Mouse (Mus musculus): ENCODE results near the gene Ipo9.

Ipo9 gene

DNA sequence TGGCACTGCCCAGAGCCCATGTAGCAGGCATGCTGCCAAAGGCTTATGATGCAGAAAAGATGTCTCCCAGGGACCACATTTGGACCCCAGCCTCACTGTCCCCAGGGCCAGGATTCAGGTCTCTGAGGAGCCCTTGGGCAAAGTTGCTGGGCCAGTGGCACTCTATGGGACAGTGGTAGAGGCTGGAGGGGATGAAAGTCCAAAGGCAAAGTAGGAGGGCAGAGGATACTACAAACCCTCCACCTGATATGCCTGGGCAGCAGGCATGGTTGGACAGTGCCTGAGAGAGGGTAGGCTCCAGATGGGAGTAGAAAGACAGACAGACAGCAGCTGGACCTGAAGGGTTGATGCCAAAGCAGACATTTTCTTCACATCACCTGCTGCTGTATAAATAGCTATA, 63.9 kb downstream of the Ipo9 start:
- DNase-seq: no peak

DNA sequence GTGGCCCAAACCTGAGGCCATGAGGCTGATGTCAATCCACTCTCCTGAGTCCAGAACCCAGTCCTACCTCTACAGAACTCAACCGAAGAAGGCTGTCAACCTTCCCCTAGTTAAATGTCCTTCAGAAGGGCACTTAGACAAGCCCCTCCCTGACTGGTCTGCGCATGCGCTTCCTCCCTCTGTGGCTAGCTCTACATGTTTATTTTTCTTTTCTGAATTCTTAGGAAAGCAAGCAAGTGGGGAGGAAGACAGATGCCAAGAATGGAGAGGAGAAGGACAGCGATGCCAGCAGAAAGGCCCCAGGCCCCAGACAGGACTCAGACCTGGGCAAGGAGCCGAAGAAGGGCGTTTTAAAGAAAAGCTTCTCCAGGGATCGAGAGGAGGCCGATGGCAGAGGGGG, 66.9 kb downstream of the Ipo9 start:
- no peak for DNase-seq

DNA sequence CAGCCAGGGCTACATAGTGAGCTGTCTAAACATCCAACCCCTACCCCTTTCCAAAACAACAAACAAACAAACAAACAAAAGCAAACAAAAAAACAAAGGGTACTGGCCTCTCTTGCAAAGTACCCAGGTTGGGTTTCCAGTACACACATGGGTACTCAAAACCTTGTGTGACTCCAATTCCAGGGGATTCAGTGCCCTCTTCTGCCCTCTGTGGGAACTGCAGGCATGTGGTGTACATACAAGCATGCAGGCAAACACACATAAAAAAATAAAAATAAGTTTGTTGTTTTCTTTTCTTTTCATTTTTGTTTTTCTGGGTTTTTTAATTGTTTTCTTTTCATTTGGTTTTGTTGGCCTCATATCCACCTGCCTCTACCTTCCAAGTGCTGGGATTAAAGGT, 68.2 kb downstream of the Ipo9 start:
- no peak for DNase-seq

DNA sequence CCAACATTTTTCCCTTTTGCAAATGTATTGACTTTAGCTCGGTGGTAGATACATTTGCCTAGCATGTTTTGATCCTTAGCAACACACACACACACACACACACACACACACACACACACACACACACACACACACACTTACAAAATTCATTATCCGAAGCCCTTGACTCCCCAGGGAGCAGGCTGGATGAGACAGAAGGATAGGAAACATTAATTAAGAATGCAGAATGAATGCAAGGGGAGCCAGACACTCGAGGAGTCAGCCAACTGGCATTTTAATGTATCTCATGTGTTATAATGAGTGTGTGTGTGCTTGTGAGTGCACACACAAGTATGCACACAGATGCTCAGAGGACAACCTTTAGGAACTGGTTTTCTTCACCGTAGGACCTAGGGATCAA, 68.8 kb downstream of the Ipo9 start:
- DNase-seq: no peak

DNA sequence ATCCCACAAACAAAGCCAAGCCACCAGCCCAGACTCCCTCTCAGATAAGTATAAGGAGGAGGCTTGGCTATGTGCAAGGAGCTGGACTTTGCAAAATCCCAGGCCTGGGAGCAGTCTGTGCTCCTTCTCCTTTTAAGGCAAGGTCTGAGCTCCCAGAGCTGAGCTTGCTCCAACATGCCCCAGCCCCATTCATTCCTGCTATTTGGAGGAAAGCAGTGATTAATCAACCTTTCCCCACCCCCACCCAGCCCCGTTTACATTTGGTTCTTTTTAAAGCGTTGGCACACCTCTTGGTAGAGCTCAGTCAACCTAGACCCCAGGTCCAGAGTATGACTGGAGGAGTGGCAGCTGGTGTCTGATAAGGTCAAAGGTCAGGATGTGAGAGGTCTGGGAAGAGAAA, 71.2 kb downstream of the Ipo9 start:
- no peak for DNase-seq

DNA sequence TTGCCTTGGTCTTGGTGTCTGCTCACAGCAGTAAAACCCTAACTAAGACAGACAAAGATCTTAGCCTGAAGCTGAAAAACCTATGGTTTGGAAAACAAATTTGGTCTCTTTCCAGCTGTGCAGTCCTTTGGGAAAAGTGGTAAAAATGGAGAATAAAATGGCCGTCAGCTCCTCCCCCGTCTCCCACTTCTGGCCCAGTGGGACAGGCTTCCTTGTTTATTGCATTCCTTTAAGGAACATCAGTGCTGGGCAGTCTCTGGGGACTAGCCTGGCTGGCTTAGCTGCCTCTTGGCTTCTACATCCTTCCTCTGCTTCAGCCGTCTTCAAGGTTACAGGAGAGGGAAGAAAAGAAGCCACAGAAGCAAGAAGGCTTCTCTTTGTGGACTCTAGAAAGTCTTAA, 78.3 kb downstream of the Ipo9 start:
- DNase-seq: no peak

DNA sequence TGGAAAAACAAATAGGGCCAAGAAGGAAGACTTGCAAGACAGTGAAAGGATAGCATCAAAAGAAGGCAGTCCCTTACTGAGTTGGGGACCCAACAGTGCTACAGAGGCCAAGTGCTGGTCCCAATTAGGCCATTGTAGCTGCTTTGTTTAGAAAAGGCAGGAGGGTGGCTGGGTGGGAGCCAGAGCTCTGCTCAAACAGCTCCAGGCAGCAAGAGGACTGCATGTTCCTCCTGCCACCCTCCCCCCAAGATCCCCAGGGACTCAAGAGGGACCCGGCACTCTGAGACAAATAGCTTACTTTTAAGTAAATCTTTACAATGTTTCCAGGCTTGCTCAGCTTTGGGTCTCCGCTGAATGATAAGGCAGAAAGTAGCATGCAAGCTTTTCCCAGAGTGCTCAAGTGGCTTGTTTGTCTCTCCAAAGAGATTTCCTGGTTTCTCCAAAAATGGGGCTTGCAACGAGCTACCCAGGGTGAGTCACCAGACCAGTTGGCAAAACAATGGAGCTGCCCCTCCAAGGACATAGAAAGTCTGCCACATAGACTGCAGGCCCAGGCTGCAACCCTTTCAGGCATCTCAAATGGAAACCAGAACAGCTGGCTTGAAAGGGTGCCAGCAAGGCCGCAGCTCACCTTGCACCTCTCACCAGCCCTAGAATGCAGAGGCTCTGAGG, 82.7 kb downstream of the Ipo9 start:
- DNase-seq: peak; percentile 7

DNA sequence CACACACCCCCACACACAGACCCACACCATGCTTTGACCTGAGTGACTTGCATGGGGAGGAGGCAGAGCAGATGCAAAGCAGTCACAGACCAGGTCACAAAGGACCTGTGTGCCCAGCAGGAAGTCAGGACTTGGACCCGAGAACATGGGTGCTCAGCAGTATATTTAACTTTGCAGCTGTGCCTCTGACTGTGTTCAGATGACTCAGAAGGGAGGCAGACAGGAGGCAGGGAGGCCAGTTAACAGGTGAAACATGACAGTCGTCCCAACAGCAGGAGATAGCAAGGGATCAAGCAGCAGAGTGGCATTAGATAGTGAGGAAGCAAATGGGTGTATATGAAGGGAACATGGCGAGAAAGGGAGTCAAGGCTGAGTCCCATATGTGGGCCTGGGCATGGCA, 83.4 kb downstream of the Ipo9 start:
- no peak for DNase-seq

DNA sequence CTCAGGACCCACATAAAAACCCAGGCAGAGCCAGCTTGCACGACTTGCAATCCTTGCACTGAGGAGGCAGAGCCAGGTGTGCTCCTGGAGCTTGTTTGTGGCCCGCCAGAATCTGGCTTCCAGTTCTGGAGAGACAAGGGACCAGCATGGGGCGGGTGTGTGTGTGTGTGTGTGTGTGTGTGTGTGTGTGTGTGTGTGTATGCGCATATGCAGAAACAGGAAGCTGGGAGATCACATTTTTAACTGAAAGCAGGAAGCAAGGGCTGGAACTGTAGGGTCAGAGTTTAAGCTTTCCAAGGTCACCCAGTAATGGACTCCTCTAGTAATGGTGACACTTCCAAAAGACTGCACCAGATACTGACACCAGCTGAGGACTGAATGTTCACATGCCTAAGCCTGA, 86.3 kb downstream of the Ipo9 start:
- DNase-seq: no peak

DNA sequence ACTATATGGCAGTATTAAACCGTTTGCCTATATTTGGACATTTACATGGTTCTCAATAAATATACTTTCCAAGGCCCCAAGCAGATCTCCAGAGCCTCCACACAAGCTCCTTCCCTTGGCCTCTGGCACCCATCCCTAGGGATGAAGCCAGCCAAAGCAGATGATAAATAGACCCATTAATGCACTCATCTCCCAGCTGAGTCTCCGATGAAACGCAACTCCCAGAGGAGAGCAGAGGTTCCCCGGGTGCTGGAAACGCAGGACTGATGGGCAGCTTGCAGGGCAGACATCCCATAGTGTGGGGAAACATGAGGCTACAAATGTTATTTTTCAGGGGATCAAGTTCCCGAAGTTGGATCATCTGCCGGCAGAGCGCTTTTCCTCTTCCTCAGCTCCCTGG, 88.4 kb downstream of the Ipo9 start:
- DNase-seq: no peak

Data from cerebellum, adult 9-10 months (tissue).